Mouse (Mus musculus) myocyte (in vitro differentiated cells): ENCODE measurements around the gene BC049352.

Experiments
- CEBPB ChIP-seq: IDR thresholded peaks from 2 replicates; pipeline ENCODE4 v1.6.1; 2011; ENCODE audit warnings: mild to moderate bottlenecking, moderate library complexity; ENCODE audit not compliant: poor library complexity, insufficient read depth, severe bottlenecking
- MAX ChIP-seq: IDR thresholded peaks from one replicate; pipeline ENCODE4 v1.6.1; 2011; ENCODE audit warnings: low read depth, mild to moderate bottlenecking, control low read depth
- MYOD1 ChIP-seq, 3 experiments: IDR thresholded peaks; one replicate each; pipeline ENCODE4 v1.6.1; 2011; ENCODE audit warnings: control low read depth in 2 of 3, low read depth in 2 of 3, mild to moderate bottlenecking in 2 of 3, moderate library complexity in 1 of 3; ENCODE audit not compliant: insufficient read length in 2 of 3, control insufficient read depth in 1 of 3
- MYOG ChIP-seq, 3 experiments: IDR thresholded peaks; one replicate each; pipeline ENCODE4 v1.6.1; 2011; ENCODE audit warnings: control low read depth in 2 of 3, low read depth in 2 of 3, mild to moderate bottlenecking in 2 of 3; ENCODE audit not compliant: insufficient read length in 2 of 3, control insufficient read depth in 1 of 3, insufficient read depth in 1 of 3
- POLR2A ChIP-seq: IDR thresholded peaks from one replicate; pipeline ENCODE4 v1.6.1; 2011; ENCODE audit warnings: low read depth, mild to moderate bottlenecking, control low read depth, moderate library complexity; ENCODE audit not compliant: insufficient read length
- POLR2AphosphoS2 ChIP-seq: IDR thresholded peaks from one replicate; pipeline ENCODE4 v1.6.1; 2011; ENCODE audit warnings: low read depth, control low read depth; ENCODE audit not compliant: insufficient read length
- TCF12 ChIP-seq: IDR thresholded peaks from one replicate; pipeline ENCODE4 v1.6.1; 2011; ENCODE audit warnings: mild to moderate bottlenecking, control low read depth; ENCODE audit not compliant: poor library complexity, insufficient read depth, severe bottlenecking
- USF1 ChIP-seq: IDR thresholded peaks from one replicate; pipeline ENCODE4 v1.6.1; 2011; ENCODE audit warnings: low read depth, mild to moderate bottlenecking, control low read depth, moderate library complexity

GRCm38 (mm10) chr9:45267099-45267498 lies 85.3 kb downstream of the BC049352 start:
- TF ChIP-seq POLR2AphosphoS2 (no peak), POLR2A (no peak), USF1 (no peak), CEBPB (no peak), MYOD1 (IDR thresholded peaks at IDR 0.05; ENCODE audit: control insufficient read depth in 1 of 3, insufficient read length in 2 of 3, low read depth in 2 of 3) (no peak), MAX (no peak), MYOG (IDR thresholded peaks at IDR 0.05; ENCODE audit: control insufficient read depth in 1 of 3, insufficient read depth in 1 of 3, insufficient read length in 2 of 3, low read depth in 2 of 3) (no peak), TCF12 (no peak)
